Mouse (Mus musculus) spleen, embryonic (tissue): ENCODE data around the gene Ttc36.

ENCODE experiments used
- CTCF ChIA-PET: fragments of 350-600 bp; sonication (Branson Sonifier 250); formaldehyde crosslinking; loops from one replicate; lab custom pipeline; 2022; lab: Charles Lee

Gene Ttc36

GRCm38 (mm10) chr9:44772750-44773651 lies 29.9 kb downstream of the Ttc36 start:
- CTCF ChIA-PET: no interaction called here

- CTCF ChIA-PET: no interaction called here
Measured at GRCm38 (mm10) chr9:44772392-44772749, 30.5 kb downstream of the Ttc36 start.

GRCm38 (mm10) chr9:44771376-44771775 lies 31.5 kb downstream of the Ttc36 start:
- CTCF ChIA-PET: no interaction called here

- CTCF ChIA-PET: interaction anchor here (0.7 kb wide), 2 partner anchors 66 to 268 kb away, joined by 4 to 5 read pairs; no protein-coding TSS in a partner anchor
Measured at GRCm38 (mm10) chr9:44768029-44768394, 34.9 kb downstream of the Ttc36 start.

- CTCF ChIA-PET: interaction anchor here (0.6 to 0.7 kb wide), 4 partner anchors 65 to 698 kb away, joined by 4 to 8 read pairs (median 6); no protein-coding TSS in a partner anchor
Measured at GRCm38 (mm10) chr9:44767101-44768028, 35.5 kb downstream of the Ttc36 start, which contains the start of the genes Arcn1 and Ift46. Gene Arcn1, minus strand, starts transcription at chr9:44767845. Gene Ift46, plus strand, starts transcription at chr9:44767908.

GRCm38 (mm10) chr9:44760873-44761272 lies 42.0 kb downstream of the Ttc36 start:
- CTCF ChIA-PET: interaction anchor here (1.2 kb wide), 1 partner anchor 37 kb away, joined by 3 read pairs; no protein-coding TSS in a partner anchor
